ENCODE assay signal across 23 mouse cellular contexts in genomic region chr2:169849541-169849940, GRCm38 (mm10).
DNase-seq lines count a peak whose midpoint lies in the region; ATAC-seq and TF ChIP-seq lines count a peak whose summit lies in the region.
"Had no signal": no experiment of that assay in that cellular context is flagged by ENCODE, and none has a peak within 500 bp of the region (broad histone marks: within the 10 kb centered on the region; RNA-seq: fewer than 3 reads in every experiment).

No protein-coding gene starts in this region.

- no peak overlapping the region for H3K4me3 ChIP-seq in forebrain, postnatal 0 days (ENCODE audit: low read depth, low read length)
- H3K4me3 ChIP-seq in forebrain, embryonic 12.5 days (replicated peaks): no peak overlapping the region
- no peak overlapping the region for H3K4me3 ChIP-seq in midbrain, embryonic 13.5 days (replicated peaks)
- no peak overlapping the region for H3K4me3 ChIP-seq in midbrain, embryonic 11.5 days (ENCODE audit: low read depth, low read length)
- no peak overlapping the region for H3K4me3 ChIP-seq in limb, embryonic 10.5 days
- H3K4me3 ChIP-seq: embryonic facial prominence, embryonic 10.5 days; embryonic facial prominence, embryonic 15.5 days; gastrocnemius, adult 2 months; heart, adult 2 months; heart, embryonic 13.5 days; hindbrain, embryonic 15.5 days; intestine, embryonic 15.5 days; kidney, embryonic 15.5 days; layer of hippocampus, adult 2 months; myocyte; neural tube, embryonic 12.5 days had no signal

- no peak overlapping the region for H3K4me2 ChIP-seq in forebrain, postnatal 0 days (ENCODE audit: low read depth)
- H3K4me2 ChIP-seq in forebrain, embryonic 12.5 days: no peak overlapping the region
- no peak overlapping the region for H3K4me2 ChIP-seq in midbrain, embryonic 13.5 days (replicated peaks)
- H3K4me2 ChIP-seq in midbrain, embryonic 11.5 days: no peak overlapping the region
- H3K4me2 ChIP-seq: embryonic facial prominence, embryonic 15.5 days; heart, embryonic 13.5 days; hindbrain, embryonic 15.5 days; intestine, embryonic 15.5 days; kidney, embryonic 15.5 days; neural tube, embryonic 12.5 days had no signal

- WGBS in forebrain, postnatal 0 days: 78% methylated on average over 3 of the region's 3 CpGs
- 76% methylated on average over 3 of the region's 3 CpGs for WGBS in forebrain, embryonic 12.5 days
- 70% methylated on average over 3 of the region's 3 CpGs for whole genome bisulfite sequencing in midbrain, embryonic 13.5 days
- 74% methylated on average over 3 of the region's 3 CpGs for WGBS in midbrain, embryonic 11.5 days
- 75% methylated on average over 3 of the region's 3 CpGs for WGBS in limb, embryonic 10.5 days

- H3K27ac ChIP-seq in forebrain, postnatal 0 days (ENCODE audit: low read depth, low read length): no peak overlapping the region
- no peak overlapping the region for H3K27ac ChIP-seq in forebrain, embryonic 12.5 days
- no peak overlapping the region for H3K27ac ChIP-seq in midbrain, embryonic 13.5 days
- no peak overlapping the region for H3K27ac ChIP-seq in midbrain, embryonic 11.5 days (ENCODE audit: low read depth, low read length)
- H3K27ac ChIP-seq in limb, embryonic 10.5 days: peak overlapping the region; percentile 36; the same call in 1 of the 2 replicates
- H3K27ac ChIP-seq: embryonic facial prominence, embryonic 10.5 days; embryonic facial prominence, embryonic 15.5 days; gastrocnemius, adult 2 months; heart, adult 2 months; heart, embryonic 13.5 days; hindbrain, embryonic 15.5 days; intestine, embryonic 15.5 days; kidney, embryonic 15.5 days; layer of hippocampus, adult 2 months; liver, embryonic 14.5 days; neural tube, embryonic 12.5 days had no signal

- H3K9me3 ChIP-seq in forebrain, postnatal 0 days (ENCODE audit: low read length): no peaks in the 10 kb centered on the region
- no peaks in the 10 kb centered on the region for H3K9me3 ChIP-seq in forebrain, embryonic 12.5 days
- H3K9me3 ChIP-seq in midbrain, embryonic 13.5 days: no peaks in the 10 kb centered on the region
- no peaks in the 10 kb centered on the region for H3K9me3 ChIP-seq in midbrain, embryonic 11.5 days (ENCODE audit: control insufficient read depth, low read length)
- no peaks in the 10 kb centered on the region for H3K9me3 ChIP-seq in limb, embryonic 10.5 days (replicated peaks)
- H3K9me3 ChIP-seq: embryonic facial prominence, embryonic 10.5 days; embryonic facial prominence, embryonic 15.5 days; heart, embryonic 13.5 days; hindbrain, embryonic 15.5 days; intestine, embryonic 15.5 days; kidney, embryonic 15.5 days; neural tube, embryonic 12.5 days had no signal

- no peak for DNase-seq in forebrain, postnatal 0 days
- no peak for DNase-seq in midbrain, embryonic 11.5 days (ENCODE audit: low spot score, missing footprints)
- DNase-seq in R1 (ENCODE audit: low read depth, low spot score): peak; percentile 51
- DNase-seq in limb, embryonic 10.5 days (ENCODE audit: low spot score): no peak
- no peak for DNase-seq in gastrocnemius, adult 18-20 months (ENCODE audit: low spot score)
- DNase-seq in layer of hippocampus, adult 9-10 months (ENCODE audit: low spot score): no peak
- DNase-seq: gastrocnemius, postnatal 36 days had no signal

- H3K4me1 ChIP-seq in forebrain, postnatal 0 days (ENCODE audit: insufficient read depth): no peaks in the 10 kb centered on the region
- H3K4me1 ChIP-seq in forebrain, embryonic 12.5 days: no peaks in the 10 kb centered on the region
- no peaks in the 10 kb centered on the region for H3K4me1 ChIP-seq in midbrain, embryonic 13.5 days (replicated peaks)
- no peaks in the 10 kb centered on the region for H3K4me1 ChIP-seq in midbrain, embryonic 11.5 days (ENCODE audit: control insufficient read depth, insufficient read depth, low read length)
- peaks cover 31% of the 10 kb centered on the region for H3K4me1 ChIP-seq in limb, embryonic 10.5 days
- H3K4me1 ChIP-seq: heart, embryonic 13.5 days; hindbrain, embryonic 15.5 days; intestine, embryonic 15.5 days had no signal

- no peak for ATAC-seq in forebrain, postnatal 0 days
- no peak for ATAC-seq in forebrain, embryonic 12.5 days (ENCODE audit: low FRiP score)
- 0 out of 2 replicates have a peak, but pooled peaks have one; percentile 27 for ATAC-seq in midbrain, embryonic 13.5 days
- no peak for ATAC-seq in midbrain, embryonic 11.5 days (ENCODE audit: low FRiP score)
- ATAC-seq: intestine, embryonic 15.5 days; Patski had no signal

- H3K36me3 ChIP-seq in forebrain, postnatal 0 days (ENCODE audit: insufficient read depth): no peaks in the 10 kb centered on the region
- no peaks in the 10 kb centered on the region for H3K36me3 ChIP-seq in forebrain, embryonic 12.5 days (replicated peaks)
- no peaks in the 10 kb centered on the region for H3K36me3 ChIP-seq in midbrain, embryonic 13.5 days
- H3K36me3 ChIP-seq in midbrain, embryonic 11.5 days (ENCODE audit: control insufficient read depth, insufficient read depth, low read length): no peaks in the 10 kb centered on the region
- no peaks in the 10 kb centered on the region for H3K36me3 ChIP-seq in limb, embryonic 10.5 days
- H3K36me3 ChIP-seq: embryonic facial prominence, embryonic 10.5 days; embryonic facial prominence, embryonic 15.5 days; heart, embryonic 13.5 days; hindbrain, embryonic 15.5 days; intestine, embryonic 15.5 days; kidney, embryonic 15.5 days; neural tube, embryonic 12.5 days had no signal

- no peak overlapping the region for H3K9ac ChIP-seq in forebrain, postnatal 0 days
- no peak overlapping the region for H3K9ac ChIP-seq in forebrain, embryonic 12.5 days
- no peak overlapping the region for H3K9ac ChIP-seq in midbrain, embryonic 13.5 days (replicated peaks)
- no peak overlapping the region for H3K9ac ChIP-seq in midbrain, embryonic 11.5 days (ENCODE audit: low read length)
- H3K9ac ChIP-seq: embryonic facial prominence, embryonic 15.5 days; heart, embryonic 13.5 days; hindbrain, embryonic 15.5 days; intestine, embryonic 15.5 days; kidney, embryonic 15.5 days; liver, embryonic 14.5 days; neural tube, embryonic 12.5 days had no signal

- H3K27me3 ChIP-seq in forebrain, postnatal 0 days (ENCODE audit: insufficient read depth, low read length): no peaks in the 10 kb centered on the region
- 0 out of 2 replicates have a peak, but pooled peaks cover 3% of the 10 kb centered on the region for H3K27me3 ChIP-seq in forebrain, embryonic 12.5 days
- H3K27me3 ChIP-seq in midbrain, embryonic 13.5 days: no peaks in the 10 kb centered on the region
- no peaks in the 10 kb centered on the region for H3K27me3 ChIP-seq in midbrain, embryonic 11.5 days (ENCODE audit: control insufficient read depth, insufficient read depth, low read length)
- H3K27me3 ChIP-seq in limb, embryonic 10.5 days (ENCODE audit: low read depth, poor library complexity, severe bottlenecking): no peaks in the 10 kb centered on the region
- H3K27me3 ChIP-seq: CH12.LX; embryonic facial prominence, embryonic 15.5 days; hindbrain, embryonic 15.5 days; intestine, embryonic 15.5 days; kidney, embryonic 15.5 days; neural tube, embryonic 12.5 days; Patski had no signal

- TF ChIP-seq CTCF in forebrain, postnatal 0 days (IDR thresholded peaks at IDR 0.05; ENCODE audit: low read depth): peak; percentile 27; the same call in 1 of the 2 replicates
